Mouse (Mus musculus) cerebellum, adult 18-20 months (tissue): ENCODE results near the gene Ankzf1.
"Not testable (repeated sequence)": the region's sequence is repeated elsewhere in the genome, so short reads cannot be mapped to it uniquely, and the experiment has no call there.

Experiments used
- DNase-seq, 2 experiments: peaks; one replicate each; pipeline ENCODE4 v3.0.0; 2021

Gene Ankzf1

DNA sequence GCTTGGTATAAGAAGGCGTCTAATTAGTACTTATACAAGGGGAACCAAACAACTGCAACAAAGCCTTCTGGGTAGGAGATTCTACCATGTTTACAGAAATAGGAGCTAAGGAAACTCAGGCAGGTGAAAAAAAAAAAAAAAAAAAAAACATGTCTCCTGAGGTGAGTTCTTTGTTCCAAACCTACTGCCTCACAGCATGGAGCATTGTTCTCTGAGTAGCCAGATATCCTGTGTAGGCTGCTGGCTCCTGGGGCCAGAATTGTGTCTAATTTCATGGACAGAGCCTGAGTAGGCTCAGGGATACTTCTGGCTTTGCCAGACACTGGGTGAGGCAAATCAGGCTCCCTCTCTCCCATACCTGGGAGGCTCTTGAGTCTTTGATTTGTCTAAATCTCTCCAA is 35.7 kb downstream of the Ankzf1 start:
- DNase-seq = no peak

DNA sequence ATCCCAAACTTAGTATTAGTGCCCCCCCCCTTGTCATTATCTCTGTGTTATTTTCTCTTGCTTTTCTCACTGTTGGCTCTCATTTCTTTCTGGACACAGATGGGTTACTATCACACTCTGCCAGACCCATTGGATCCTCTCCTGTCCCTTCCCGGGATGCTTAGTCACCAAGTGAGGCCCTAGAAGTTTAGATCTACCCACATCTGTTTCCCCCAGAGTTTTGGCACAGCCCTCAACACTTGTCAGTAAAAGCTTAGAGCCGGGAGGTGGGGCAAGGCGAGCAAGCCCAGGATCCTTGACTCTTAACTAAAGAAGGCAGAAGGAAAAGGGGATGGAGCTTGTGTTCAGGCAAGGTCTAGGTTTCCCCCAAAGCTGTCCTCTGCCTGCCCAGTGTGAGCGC is 37.2 kb downstream of the Ankzf1 start:
- no peak for DNase-seq

DNA sequence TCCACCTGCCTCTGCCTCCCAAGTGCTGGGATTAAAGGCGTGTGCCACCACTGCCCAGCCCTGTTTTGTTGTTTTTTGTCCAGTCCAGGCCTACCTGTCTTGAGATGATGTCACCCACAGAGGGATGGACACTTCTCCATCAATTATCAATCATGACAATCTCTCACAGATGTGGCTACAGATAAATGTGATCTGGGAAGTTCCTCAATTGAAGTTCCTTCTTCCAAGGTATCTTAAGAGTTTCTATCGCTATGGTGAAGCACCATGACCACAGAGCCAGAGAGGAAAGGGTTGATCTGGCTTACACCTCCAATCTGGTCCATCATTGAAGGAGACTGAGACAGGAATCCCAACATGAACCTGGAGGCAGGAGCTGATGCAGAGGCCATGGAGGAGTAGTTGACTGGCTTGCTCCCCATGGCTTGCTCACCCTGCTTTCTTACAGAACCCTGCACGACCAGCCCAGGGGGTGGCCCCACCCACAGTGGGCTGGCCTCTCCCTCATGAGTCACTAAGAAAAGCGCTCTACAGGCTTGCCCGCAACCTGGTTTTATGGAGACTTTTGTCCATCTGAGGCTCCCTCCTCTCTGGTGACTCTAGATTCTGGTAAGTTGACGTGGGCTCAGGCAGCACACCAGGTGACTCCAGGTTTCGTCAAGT is 38.5 kb downstream of the Ankzf1 start:
- no peak for DNase-seq

DNA sequence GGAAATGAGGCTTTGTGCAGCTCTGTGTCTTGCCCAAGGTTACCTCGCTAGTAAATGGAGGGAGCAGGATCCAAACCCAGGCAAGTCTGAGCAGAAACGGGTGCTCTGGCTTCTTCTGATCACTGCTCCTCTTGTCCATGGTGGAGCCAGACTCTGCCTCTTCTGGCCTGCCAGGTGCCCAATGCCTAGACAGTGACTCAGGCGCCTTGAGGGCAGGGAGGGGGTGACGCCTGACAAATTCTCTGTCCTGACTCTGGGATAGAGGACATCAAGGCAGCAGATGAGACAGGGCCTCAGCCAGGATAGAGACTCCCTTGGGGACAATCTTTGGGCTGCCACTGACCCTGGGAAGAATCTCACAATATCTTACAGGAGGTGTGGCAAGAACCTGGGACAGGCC is 39.3 kb downstream of the Ankzf1 start:
- no peak for DNase-seq

DNA sequence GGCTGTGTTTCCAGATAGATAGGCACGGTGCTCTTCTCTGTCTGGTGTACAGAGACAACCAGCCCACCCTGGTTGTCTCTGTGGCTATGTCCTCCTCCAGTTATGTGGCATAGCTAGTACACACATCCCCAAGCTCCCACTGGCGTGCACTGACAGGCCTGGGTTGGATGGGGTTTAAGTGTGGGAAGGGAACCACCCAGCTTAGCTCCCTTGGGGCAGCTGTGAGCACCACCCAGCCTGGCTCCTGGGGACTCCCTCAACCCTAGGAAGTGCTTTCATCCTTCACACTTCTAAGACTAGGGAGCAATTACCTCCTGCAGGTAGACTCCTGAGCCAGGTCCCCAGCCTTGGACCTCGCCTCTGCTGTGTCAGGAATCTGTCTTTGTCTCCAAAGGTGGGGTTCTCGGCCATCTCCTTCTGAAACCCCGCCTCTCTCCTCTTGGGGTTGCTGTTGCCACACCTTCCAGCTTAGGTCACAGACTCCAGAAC is 39.8 kb downstream of the Ankzf1 start, which contains the start of gene A630095N17Rik:
Gene A630095N17Rik, minus strand, starts transcription at position 439 of the 489 bp plus-strand sequence.
- peak in 1 of 2 experiments; percentile 3 for DNase-seq

DNA sequence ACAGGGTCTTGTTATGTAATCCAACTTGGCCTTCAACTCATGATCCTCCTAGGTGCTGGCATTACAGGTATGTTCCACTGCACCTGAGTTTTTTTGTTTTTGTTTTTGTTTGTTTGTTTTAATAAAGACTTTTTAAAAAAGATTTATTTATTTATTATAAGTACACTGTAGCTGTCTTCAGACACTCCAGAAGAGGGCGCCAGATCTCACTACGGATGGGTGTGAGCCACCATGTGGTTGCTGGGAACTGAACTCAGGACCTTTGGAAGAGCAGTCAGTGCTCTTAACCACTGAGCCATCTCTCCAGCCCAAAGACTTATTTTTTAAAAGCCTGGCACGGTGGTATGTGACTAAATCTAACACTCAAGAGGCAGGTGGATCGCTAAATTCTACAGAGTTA is 40.5 kb downstream of the Ankzf1 start:
- not testable (repeated sequence) for DNase-seq

DNA sequence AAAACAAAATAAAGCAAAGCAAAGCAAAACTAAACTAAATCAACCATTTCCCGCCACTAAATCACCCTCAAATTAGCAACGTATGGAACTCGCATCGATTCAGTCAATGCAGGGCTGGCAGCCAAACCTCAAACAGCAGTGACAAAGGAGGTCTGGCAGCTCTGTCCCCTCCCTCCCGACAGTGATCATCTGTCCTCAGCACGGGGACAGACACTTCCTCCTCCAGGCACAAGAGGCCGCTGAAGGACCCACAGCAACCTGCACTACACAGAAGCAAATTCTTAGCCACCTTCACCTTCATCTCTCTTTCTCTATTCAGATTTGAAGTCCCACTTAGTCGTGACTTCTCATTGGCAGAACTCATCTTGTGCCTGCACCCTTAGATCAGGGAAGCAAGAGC is 42.7 kb downstream of the Ankzf1 start:
- peak; percentile 84 to 90 for DNase-seq

DNA sequence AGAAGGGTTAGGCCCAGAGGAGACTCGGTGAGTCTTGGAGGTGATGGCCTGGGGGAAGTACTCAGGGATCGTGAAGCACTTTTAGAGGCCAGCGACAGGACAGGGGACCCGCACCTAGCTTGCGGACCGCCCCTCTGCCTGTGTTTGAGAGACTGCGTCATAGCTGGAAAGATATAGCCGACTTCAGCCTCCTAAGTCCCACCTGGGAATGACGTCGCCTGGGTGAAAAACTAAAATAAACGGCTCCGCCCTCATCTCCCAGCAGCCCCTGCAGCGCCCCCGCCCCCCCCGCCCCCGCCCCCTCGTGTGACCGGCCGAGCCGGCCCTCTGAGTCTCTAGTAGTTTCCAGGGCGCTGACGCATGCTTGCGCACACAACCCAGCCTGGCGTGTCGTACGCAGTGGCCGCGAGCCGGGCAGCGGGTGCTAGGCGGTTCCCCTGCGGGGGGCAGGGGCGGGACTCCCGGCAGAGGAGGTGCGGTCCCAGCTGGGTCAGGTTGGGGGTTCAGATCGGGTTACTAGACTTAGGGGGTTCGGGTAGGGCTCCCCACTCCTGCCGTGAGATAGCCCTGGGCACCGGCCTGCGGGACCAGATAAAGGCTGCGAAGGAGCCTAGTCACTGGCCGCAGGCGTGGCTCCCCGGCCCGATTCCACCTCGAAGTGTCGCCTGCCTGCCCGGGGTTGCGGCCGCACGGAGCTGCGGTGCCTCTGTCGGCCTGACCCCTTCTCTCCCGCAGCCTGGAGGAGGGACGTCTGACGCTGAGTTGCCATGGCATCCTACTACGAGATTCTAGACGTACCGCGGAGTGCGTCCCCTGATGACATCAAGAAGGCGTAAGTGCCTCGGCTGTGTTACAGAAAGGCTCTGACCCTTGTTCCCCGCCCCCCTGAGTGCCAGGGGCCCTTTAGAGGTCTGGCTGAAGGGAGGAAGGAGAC is 44.4 kb downstream of the Ankzf1 start, which contains the start of gene Dnajb2:
Gene Dnajb2, plus strand, starts transcription at position 290 of the 934 bp plus-strand sequence.
- peak; percentile 91 to 93 for DNase-seq

DNA sequence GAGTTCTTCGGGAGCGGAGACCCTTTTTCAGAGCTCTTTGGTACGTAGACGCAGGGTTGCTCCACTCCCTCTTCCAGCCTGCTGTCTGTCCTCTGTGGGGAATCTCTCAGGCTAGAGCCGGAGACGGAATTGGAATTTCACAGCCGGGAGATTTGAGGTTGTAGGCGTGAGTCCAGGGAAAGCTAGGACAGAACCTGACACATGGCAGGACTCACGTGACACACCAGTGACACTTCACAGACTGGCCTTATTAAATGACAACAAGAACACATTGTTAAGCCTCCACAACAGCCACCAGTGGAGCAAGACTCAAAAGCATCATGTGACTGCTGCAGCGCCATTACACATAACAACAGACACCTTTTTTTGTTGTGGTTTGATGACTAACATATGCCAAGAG is 47.6 kb downstream of the Ankzf1 start:
- DNase-seq = peak; percentile 56 to 68

DNA sequence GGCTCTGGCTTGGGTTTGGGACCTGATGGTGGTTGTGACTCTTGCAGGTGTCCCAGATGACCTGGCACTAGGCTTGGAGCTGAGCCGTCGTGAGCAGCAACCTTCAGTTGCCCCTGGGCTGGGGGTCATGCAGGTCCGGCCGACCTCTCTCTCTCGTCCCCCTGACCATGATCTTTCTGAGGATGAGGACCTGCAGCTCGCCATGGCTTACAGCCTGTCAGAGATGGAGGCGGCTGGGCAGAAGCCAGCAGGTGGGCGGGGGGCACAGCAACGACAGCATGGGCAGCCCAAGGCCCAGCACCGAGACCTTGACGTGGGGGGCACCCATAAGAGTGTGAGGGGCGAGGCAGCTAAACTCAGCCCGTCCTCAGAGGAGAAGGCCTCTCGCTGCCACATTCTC is 51.5 kb downstream of the Ankzf1 start:
- peak in 1 of 2 experiments; percentile 16 for DNase-seq

DNA sequence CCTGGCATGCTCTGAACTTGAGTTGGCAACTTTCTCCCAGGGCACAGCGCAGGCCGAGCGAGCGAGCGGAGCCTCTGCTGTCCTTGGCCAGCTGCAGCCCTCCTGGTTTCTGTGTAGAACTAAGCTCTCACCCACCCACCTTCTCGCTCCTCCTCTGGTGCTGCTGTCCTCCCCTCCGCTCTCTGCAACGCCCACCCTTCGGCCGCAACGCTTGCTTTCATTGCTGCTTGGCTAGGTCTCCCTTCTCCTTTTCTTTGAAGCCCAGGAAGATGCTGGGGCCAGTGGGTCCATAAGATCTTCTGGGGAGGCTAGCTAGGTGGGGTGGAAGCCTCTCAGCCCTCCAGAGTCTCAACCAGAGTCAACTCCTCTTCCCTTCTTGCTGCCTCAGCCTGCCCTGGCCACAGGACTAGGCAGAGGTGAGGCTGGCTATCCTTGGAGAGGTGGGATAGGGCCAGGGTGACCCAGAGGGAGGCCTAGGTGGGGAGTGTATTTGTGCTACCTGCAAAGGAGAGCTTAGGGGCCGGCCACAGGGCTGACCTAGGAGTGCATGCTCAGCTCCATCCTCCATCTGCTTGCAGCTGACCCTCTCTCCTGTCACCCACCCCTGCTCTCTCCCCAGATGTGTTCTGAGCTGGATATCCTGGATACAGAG is 52.4 kb downstream of the Ankzf1 start:
- DNase-seq = peak in 1 of 2 experiments; percentile 9

DNA sequence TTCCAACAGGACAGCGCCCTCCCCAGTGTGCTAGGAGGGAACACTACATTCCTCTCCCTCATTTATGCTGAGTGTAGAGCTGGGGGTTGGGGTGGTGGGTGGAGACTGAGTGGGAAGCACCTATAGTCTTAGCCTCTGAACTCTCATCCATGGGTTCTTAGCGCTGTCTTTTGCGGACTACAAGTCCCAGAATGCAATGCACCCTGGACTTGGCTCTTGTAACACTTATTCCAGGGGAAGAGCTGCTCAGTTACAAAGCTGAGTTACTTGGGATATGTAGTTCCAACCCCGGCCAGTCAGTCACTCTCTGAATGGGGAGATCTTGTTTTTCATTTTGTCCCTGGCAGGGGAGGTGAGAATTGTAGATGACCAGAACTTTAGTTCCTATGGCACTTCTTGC is 52.9 kb downstream of the Ankzf1 start:
- DNase-seq = peak; percentile 54 to 67

DNA sequence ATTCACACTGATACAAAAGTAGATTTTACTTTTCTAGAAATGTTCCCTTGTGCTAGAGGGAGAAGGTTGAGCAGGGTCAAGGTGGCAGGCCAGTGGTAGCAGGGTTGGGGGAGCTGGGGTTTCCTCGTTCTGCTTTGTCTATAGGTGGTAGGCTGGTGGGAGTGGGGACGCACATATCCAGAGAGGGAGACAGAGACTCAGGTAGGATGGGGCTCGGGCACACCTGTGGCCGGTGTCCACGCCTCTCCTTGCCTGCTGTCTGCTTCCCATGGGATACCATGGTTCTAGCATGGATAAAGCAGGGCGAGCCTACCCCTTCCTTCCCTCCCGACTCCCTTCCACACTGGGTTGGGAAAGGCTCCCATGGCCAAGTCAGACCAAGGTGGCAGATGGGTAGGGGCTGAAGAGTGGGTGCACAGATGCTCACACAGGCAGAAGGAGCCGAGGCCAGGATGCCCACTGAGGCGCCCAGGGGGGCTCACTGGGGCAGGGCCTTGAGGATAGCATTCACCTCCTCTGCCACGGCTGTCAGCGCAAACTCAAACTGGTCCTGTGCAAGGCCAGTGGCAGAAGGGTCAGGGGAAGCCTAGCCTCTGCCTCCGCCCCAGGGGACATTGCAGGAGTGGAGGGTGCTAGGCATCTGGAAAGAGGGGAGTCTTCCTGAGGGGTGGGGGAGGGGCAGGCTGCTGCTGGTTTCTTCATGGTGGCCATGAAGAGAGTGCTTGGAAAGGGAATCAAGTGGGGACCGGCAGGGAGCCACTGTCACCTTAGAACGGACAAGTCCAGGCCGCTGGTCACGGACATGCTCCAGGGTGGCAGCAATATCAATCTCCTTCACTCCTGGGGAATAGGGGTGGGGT is 55.4 kb downstream of the Ankzf1 start:
- DNase-seq = peak in 1 of 2 experiments; percentile 26

DNA sequence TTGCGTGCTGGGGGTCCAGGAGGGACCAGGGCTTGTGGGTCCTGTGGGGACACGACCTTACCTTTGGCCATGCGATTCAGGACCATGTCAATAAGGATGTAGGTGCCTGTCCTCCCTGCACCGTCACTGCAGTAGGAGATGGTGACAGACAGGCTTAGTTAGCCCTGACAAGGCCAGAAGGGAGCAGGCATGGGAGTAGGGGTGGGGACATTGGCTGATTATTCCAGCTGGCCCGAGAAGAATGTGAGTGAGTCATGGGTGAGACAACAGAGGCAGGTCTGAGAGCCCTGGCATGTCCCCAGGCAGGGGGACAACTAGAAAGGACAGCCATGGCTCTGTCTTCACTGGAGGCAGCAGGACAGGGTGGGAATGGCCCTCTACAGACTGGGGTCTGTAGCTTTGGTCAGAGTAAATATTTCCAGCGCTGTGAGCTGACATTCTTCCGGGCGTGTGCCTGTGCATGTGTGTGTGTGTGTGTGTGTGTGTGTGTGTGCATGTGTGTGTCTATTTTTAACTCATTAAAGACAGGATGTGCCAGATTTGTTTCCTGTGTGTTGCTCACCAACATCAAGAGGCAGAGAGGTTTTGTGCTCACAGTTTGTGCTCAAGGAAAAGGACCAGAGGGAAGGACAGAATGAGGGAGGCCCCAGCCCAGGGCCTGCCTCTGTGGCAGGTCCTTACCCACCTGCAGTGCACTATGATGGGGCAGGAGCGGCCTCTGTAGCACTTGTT is 56.3 kb downstream of the Ankzf1 start:
- DNase-seq = peak; percentile 59 to 69
